Mouse (Mus musculus) v-Abl transformed pro-B cells (cell line): Measurements from ENCODE around the gene Zfp281.

ENCODE experiments used
- in situ Hi-C, 2 experiments: fragments of 400-800 bp; cut with MboI; formaldehyde crosslinking; loops; one replicate each; pipeline ENCODE4 v1.15.1; 2025; ENCODE audit not compliant: unreplicated experiment in 2 of 2

The Zfp281 gene

GRCm38 (mm10) chr1:136611803-136612202 is 12.9 kb upstream of the Zfp281 start:
- in situ Hi-C loops: no loop called here

DNA sequence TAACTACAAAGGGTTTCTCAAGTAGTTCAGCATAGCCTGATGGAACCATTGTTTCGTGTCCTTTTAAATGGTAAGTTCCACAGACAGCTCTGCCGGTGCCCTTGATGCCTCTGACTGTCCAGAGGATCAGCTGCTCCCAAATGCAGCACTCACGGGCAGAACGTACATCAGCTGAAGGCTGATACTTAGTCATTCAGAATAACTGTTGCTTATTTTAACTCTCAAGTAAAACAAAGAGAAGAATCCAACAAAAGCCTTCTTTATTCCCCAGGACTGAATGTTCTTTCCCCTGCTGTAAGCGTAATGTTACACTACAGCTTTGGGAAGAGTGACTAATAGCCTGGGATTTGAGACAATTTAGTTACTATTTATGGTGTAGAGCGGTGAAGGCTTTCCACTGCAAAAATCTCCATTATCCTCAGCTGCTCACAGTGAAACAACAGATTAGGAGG is 11.4 kb upstream of the Zfp281 start:
- in situ Hi-C loops: no loop called here

DNA sequence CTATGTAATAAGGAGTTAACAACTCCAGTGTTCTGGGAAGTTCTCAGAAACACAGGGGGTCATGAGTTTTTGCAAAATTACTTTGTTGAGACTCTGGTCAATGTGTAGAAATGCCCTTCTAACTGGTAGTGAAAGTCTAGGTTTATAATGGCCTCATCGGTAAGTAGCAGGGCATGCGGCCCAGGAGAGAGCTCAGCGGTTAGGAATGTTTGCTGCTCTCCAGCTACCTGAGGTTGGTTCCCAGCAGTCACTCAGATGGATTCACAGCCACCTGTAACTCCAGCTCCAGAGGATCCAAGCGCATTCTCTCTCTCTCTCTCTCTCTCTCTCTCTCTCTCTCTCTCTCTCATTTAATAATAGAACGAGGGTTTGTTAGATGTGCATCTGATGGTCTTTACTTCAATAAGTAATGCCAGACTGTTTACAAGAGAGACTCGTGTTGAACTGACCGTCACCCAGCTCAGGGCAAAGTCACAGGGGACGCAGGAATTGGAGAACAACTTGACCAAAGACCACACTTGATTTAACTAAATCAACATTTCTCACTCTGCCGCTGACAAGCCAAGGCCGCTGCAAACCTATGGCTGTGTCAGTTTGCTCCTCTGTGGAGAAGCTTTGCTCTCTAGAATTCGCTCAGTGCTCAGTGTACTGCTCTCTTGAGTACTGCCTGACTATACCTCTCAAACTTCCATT is 9.8 kb upstream of the Zfp281 start:
- in situ Hi-C loops: no loop called here

DNA sequence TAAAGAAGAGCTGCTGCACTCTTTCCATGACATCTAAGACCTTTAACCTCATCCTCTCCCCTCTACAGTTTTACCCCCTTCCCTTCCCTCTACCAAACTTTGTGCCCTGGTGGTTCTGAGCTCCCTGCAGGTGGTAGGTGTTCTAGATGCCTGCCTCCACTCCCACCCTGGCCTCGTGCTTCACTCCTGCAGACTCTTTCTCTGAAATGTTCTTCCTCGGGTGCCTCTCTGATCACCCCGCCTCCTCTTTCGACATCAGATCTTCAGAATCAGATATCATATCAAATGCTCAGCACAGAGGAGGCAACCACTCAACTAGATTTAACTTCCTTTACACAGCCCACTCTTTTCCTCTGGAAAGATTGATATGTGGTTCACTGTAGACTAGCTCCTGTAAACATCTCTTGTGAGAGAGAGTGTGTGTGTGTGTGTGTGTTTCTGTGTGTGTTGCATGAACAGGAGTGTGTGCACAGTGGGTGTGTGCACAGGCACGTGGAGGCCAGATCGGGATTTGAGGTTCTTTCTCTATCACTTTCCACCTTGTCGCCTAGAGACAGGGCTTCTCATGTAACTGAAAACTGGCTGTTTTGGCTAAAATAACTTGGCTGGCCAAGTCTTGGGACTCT is 7.4 kb upstream of the Zfp281 start:
- in situ Hi-C loops: no loop called here

DNA sequence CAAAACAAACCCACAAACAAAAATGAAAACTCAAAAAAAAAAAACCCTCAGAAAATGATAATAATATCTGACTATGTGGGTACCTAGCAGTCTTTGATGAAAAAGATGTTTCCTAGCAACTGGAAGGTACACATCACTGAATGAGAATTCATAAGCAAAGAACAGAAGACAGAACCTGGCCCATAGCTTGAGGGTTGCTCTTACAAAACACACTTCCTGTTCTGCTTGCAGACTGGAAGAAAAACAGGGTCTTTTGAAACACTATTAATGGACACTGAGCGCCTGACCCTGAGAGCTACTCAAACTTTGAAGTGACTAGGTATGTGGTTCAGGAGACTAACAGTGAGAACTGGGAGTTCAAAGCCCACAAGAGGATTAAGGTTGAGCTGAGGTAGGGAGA is 6.1 kb upstream of the Zfp281 start:
- in situ Hi-C loops: no loop called here

- in situ Hi-C loops: loop anchor here (5.0 to 10.0 kb wide), 3 partner anchors 60 to 100 kb away; no protein-coding TSS in a partner anchor
Observed at GRCm38 (mm10) chr1:136625019-136625895, 556 bp downstream of the Zfp281 start.

GRCm38 (mm10) chr1:136626141-136626540 is 1.4 kb downstream of the Zfp281 start:
- in situ Hi-C loops: loop anchor here (5.0 to 10.0 kb wide), 3 partner anchors 59 to 99 kb away; no protein-coding TSS in a partner anchor

GRCm38 (mm10) chr1:136626756-136627155 is 2.1 kb downstream of the Zfp281 start:
- in situ Hi-C loops: loop anchor here (5.0 to 10.0 kb wide), 3 partner anchors 58 to 98 kb away; no protein-coding TSS in a partner anchor

GRCm38 (mm10) chr1:136627591-136627990 is 2.9 kb downstream of the Zfp281 start:
- in situ Hi-C loops: loop anchor here (5.0 to 10.0 kb wide), 3 partner anchors 57 to 97 kb away; no protein-coding TSS in a partner anchor

- in situ Hi-C loops: no loop called here
Observed at GRCm38 (mm10) chr1:136632891-136633290, 8.2 kb downstream of the Zfp281 start.

DNA sequence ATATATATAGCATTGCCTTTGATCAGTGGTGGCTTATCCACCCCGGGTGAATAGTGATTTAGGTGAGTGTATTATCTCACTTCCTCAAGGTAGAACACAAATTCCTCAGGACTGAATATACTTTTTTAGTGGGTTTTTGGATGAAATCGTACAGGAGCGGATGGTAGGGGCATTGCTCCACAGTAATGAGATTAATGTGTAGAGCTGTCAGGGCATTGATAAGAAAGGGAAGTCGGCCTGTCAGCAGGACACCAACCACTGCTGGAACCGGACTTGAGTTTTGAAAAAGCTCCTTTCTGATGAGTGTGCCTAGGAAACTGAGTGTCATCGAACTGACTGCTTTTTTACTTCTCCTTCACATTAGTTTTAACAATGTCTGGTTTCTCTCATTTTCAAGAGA is 10.9 kb downstream of the Zfp281 start:
- in situ Hi-C loops: no loop called here

DNA sequence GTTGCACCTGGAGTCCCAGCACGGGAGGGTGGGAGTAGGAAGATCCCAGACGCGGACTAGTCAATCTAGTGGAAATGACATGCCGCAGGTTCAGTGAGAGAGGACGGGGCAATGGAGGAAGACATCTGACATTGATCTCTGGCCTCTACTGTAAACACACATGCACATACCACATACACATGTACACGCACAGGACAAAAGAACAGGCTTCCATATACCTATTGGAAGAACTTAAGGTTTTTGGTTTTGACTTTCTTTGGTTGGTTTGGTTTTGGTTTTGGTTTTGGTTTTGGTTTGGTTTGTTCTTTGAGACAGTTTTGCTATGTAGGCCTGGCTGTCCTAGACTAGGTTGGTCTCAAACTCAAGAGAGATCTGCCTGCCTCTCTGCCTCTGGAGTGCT is 12.2 kb downstream of the Zfp281 start:
- in situ Hi-C loops: no loop called here

DNA sequence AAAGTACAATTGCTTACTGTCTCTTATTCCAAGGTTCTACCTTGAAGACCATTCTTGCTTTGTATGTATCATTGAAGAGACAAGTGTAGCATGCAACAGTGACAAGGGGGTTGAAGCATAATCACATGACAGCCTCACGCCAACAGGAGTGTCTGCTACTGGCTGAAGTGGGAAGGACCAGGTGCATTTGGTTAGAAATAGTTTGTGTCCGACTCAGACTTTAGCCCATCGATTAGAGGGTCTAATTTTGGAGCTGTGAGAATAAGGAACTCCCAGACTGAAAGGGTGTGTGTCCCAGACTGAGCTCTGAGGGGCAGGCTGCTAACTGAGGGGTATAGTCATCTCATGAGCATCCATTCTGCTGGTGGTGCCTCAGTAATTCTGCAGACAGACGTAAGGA is 13.0 kb downstream of the Zfp281 start:
- in situ Hi-C loops: no loop called here

DNA sequence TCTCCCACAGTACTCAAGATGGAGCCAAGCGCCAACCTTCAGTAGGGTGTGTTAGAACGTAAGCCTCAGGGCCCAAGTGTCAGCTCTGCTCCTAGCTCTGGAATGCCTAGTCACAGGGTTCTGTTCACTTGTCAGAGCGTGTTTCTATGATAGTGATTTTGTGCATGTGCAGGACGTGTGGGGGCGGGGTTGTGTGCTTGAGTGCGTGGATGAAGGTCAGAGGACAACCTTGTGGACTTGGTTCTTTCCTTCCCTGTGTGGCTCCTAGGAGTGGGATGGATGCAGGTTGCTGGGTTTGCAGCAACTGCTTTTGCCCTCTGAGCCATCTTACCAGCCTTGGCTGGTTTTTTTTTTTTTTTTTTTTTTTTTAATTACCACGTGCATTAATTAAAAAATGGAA is 13.5 kb downstream of the Zfp281 start:
- in situ Hi-C loops: no loop called here

DNA sequence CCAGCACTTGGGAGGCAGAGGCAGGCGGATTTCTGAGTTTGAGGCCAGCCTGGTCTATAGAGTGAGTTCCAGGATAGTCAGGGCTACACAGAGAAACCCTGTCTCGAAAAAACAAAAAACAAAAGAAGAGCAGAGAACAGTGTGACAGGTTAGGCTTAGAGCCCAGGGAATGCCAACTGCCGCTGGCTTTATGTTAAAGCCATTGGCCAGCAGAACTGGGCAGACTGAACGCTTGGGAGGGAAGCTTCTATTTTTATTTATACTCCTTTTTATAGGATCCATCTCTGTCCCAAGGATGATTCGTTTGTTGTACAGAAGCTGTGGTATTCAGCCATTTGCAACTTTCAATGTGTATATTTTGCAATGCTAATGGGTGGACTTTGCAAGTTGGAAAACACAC is 14.0 kb downstream of the Zfp281 start:
- in situ Hi-C loops: no loop called here

GRCm38 (mm10) chr1:136639221-136639620 is 14.5 kb downstream of the Zfp281 start:
- in situ Hi-C loops: no loop called here

- in situ Hi-C loops: loop anchor here in 1 of 2 experiments (5.0 kb wide), 1 partner anchor 35 kb away; no protein-coding TSS in a partner anchor
Observed at GRCm38 (mm10) chr1:136642701-136643100, 18.0 kb downstream of the Zfp281 start.

DNA sequence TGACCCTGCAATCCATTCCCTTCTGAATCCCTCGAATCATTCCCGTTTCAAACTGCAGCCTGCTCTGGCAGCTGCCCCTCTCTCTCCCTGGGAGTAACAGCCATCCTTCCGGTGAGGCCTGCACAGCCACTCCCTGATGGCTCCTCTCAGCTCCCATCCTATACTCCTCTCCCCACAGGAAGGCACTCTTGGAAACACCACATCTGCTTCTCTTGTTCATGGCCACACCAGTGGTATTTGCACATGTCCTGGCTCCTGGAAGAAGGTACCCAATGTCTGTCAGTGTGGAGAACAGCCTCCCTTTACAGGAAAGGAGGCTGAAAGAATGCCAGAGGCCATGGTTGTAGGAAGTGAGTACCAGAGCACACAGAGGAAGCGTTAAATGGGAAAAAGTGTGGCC is 19.8 kb downstream of the Zfp281 start:
- in situ Hi-C loops: loop anchor here in 1 of 2 experiments (5.0 kb wide), 1 partner anchor 33 kb away; no protein-coding TSS in a partner anchor

DNA sequence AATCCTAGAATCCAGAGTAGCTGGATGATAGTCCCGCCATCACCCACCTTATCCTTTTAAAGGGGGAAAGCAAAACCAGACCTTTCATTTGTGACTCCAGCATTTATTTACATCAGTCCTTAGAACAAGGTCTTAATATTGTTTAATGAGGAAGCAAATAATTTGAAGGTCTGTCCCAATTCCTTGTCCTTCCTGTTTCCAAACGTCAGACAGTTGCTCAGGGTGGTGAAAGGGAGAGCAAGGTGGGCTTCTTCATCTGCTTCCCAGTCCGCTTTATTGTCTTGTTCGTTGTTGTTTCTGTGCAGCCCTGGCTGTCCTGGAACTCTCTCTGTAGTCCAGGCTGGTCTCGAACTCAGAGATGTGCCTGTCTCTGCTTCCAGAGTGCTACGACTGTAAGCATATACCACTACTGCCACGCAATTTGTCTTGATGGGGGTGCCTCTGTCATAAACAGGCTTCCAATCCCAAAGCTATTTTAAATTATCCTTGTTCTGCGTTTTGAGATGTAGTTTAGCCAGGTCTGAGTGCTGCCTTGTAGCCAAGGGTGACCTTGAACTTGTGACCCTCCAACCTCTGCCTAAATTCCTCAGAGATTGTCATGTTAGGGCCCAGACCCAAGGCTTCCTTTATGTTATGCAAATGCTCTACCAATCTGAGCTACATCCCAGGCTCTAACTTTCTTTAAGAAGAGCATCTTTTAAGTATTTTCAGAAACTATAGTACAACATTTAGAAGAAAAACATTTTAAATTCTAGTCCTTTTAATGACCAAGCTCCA is 21.3 kb downstream of the Zfp281 start:
- in situ Hi-C loops: no loop called here

DNA sequence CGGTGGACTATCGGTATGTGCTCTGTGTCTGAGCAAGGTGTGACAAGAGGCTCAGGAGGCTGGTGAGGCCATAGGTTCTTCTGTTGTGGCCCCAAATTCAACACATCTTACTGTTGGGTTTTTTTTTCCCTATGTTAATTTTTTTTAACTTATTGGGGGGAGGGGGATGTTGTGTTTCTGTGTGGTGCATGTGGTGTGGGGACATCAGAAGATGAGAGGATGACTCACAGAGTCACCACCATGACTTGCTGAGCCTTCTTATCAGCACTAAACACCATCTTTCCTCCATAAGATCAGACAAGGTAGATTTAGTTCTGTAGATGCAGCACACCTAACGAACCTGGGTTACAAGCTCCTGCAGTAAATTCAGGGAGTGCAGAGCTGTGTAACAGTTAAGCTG is 27.4 kb downstream of the Zfp281 start:
- in situ Hi-C loops: no loop called here
